Mouse (Mus musculus): Measurements from ENCODE around the gene Zfp553. TPM values are rescaled to one million over a fixed set of nuclear protein-coding genes. Genes with fewer than 3 reads are reported as not detected.

Gene Zfp553
- total RNA-seq, 2 experiments from 2014 or later = 9.2 to 10.8 TPM

GRCm38 (mm10) chr7:127272566-127272965 is 39.7 kb downstream of the Zfp553 start:
- no peak for DNase-seq

GRCm38 (mm10) chr7:127273118-127273923 is 40.5 kb downstream of the Zfp553 start:
- DNase-seq = peak; percentile 63

- DNase-seq = peak; percentile 97
Measured at GRCm38 (mm10) chr7:127273925-127274789, 41.3 kb downstream of the Zfp553 start, which contains the start of gene Sephs2. Gene Sephs2, minus strand, starts transcription at chr7:127274055.

GRCm38 (mm10) chr7:127276519-127276961 is 43.7 kb downstream of the Zfp553 start:
- no peak for DNase-seq

GRCm38 (mm10) chr7:127278311-127278710 is 45.5 kb downstream of the Zfp553 start:
- DNase-seq = peak; percentile 34

GRCm38 (mm10) chr7:127280092-127280491 is 47.2 kb downstream of the Zfp553 start:
- DNase-seq = peak; percentile 37

GRCm38 (mm10) chr7:127281114-127281513 is 48.3 kb downstream of the Zfp553 start:
- no peak for DNase-seq

GRCm38 (mm10) chr7:127282190-127282589 is 49.3 kb downstream of the Zfp553 start:
- no peak for DNase-seq

GRCm38 (mm10) chr7:127285154-127285553 is 52.3 kb downstream of the Zfp553 start:
- no peak for DNase-seq

Other genes starting within 250 kb of the Zfp553 start
- 10 to 100 TPM; 27.2 to 28.4 TPM for gene Mvp, start 218.4 kb upstream of the Zfp553 start, total RNA-seq (2021)
- 1 to 10 TPM; 1.2 to 1.9 TPM for gene Pagr1b, start 216.6 kb upstream of the Zfp553 start, total RNA-seq (2021)
- 10 to 100 TPM; 10.4 to 14.8 TPM for gene Pagr1a, start 215.7 kb upstream of the Zfp553 start, total RNA-seq (2021)
- 10 to 100 TPM; 10.0 to 18.2 TPM for gene Gm42742, start 212.0 kb upstream of the Zfp553 start, total RNA-seq (2021)
- gene Prrt2, start 211.8 kb upstream of the Zfp553 start, total RNA-seq (2021) = 1 to 10 TPM; 1.6 to 2.0 TPM
- 100 to 1,000 TPM; 152 TPM for gene Maz, start 206.0 kb upstream of the Zfp553 start, total RNA-seq (2021)
- 10 to 100 TPM; 43.2 to 48.6 TPM for gene Kif22, start 190.6 kb upstream of the Zfp553 start, total RNA-seq (2021)
- not detected for gene Zg16, start 145.7 kb upstream of the Zfp553 start, total RNA-seq (2021)
- gene AI467606, start 141.7 kb upstream of the Zfp553 start, total RNA-seq (2021) = under 1 TPM; 0.71 to 0.74 TPM
- gene Qprt, start 110.8 kb upstream of the Zfp553 start, total RNA-seq (2021) = under 1 TPM; 0.19 to 0.20 TPM
- under 1 TPM; 0.38 to 0.67 TPM for gene Spn, start 95.2 kb upstream of the Zfp553 start, total RNA-seq (2021)
- 10 to 100 TPM; 57.3 to 57.7 TPM for gene Cd2bp2, start 37.0 kb upstream of the Zfp553 start, total RNA-seq (2021)
- gene Tbc1d10b, start 24.6 kb upstream of the Zfp553 start, total RNA-seq (2021) = 10 to 100 TPM; 41.0 to 42.5 TPM
- 10 to 100 TPM in 1 of 2 experiments, 1 to 10 TPM in 1; 3.1 to 33.0 TPM for gene Mylpf, start 24.2 kb upstream of the Zfp553 start, total RNA-seq (2021)
- gene Sept1, start 69 bp downstream of the Zfp553 start, total RNA-seq (2021) = 10 to 100 TPM; 11.2 to 12.1 TPM
- 10 to 100 TPM; 11.6 to 14.2 TPM for gene Zfp771, start 11.2 kb downstream of the Zfp553 start, total RNA-seq (2021)
- gene Dctpp1, start 27.6 kb downstream of the Zfp553 start, total RNA-seq (2021) = 10 to 100 TPM; 62.0 to 64.5 TPM
- gene Sephs2, start 41.0 kb downstream of the Zfp553 start, total RNA-seq (2021) = 10 to 100 TPM; 44.2 to 45.7 TPM
- 1 to 10 TPM; 2.3 TPM for gene Itgal, start 63.2 kb downstream of the Zfp553 start, total RNA-seq (2021)
- 10 to 100 TPM; 36.1 to 41.4 TPM for gene Zfp768, start 112.5 kb downstream of the Zfp553 start, total RNA-seq (2021)
- 1 to 10 TPM; 5.8 to 5.9 TPM for gene Zfp747, start 143.0 kb downstream of the Zfp553 start, total RNA-seq (2021)
- gene 9130019O22Rik, start 154.1 kb downstream of the Zfp553 start, total RNA-seq (2021) = 1 to 10 TPM; 2.6 to 3.2 TPM
- gene E430018J23Rik, start 160.6 kb downstream of the Zfp553 start, total RNA-seq (2021) = 1 to 10 TPM; 4.0 to 4.8 TPM
- gene Zfp764, start 173.8 kb downstream of the Zfp553 start, total RNA-seq (2021) = 1 to 10 TPM; 4.9 to 5.0 TPM
- 1 to 10 TPM; 3.8 to 6.0 TPM for gene Zfp688, start 189.0 kb downstream of the Zfp553 start, total RNA-seq (2021)
- 1 to 10 TPM; 3.9 to 4.8 TPM for gene Zfp689, start 216.1 kb downstream of the Zfp553 start, total RNA-seq (2021)
- gene Prr14, start 226.6 kb downstream of the Zfp553 start, total RNA-seq (2021) = 10 to 100 TPM; 28.0 to 28.9 TPM
- gene Fbrs, start 246.1 kb downstream of the Zfp553 start, total RNA-seq (2021) = 10 to 100 TPM; 37.4 to 38.0 TPM

Data from heart, postnatal 4 days (tissue).